Mouse (Mus musculus) ovary, postnatal 10 days (tissue): ENCODE results near the gene Wdfy4.

Source experiments
- DNase-seq: peaks from one replicate; pipeline ENCODE4 v3.0.0; 2022; ENCODE audit warnings: low spot score

The Wdfy4 gene

GRCm38 (mm10) chr14:33078596-33078995 lies 106.7 kb downstream of the Wdfy4 start:
- DNase-seq, result no peak

- DNase-seq, result no peak
Observed at GRCm38 (mm10) chr14:33078110-33078509, 107.2 kb downstream of the Wdfy4 start.

- DNase-seq, result no peak
Observed at GRCm38 (mm10) chr14:33073355-33073754, 112.0 kb downstream of the Wdfy4 start.

- no peak for DNase-seq
Observed at GRCm38 (mm10) chr14:33072351-33072750, 113.0 kb downstream of the Wdfy4 start.

GRCm38 (mm10) chr14:33067676-33068075 lies 117.6 kb downstream of the Wdfy4 start:
- no peak for DNase-seq

GRCm38 (mm10) chr14:33062996-33063395 lies 122.3 kb downstream of the Wdfy4 start:
- DNase-seq, result no peak

- no peak for DNase-seq
Observed at GRCm38 (mm10) chr14:33058881-33059660, 126.2 kb downstream of the Wdfy4 start.

GRCm38 (mm10) chr14:33053441-33053840 lies 131.9 kb downstream of the Wdfy4 start:
- DNase-seq, result no peak

- DNase-seq, result no peak
Observed at GRCm38 (mm10) chr14:33045217-33045616, 140.1 kb downstream of the Wdfy4 start.

- no peak for DNase-seq
Observed at GRCm38 (mm10) chr14:33036811-33037210, 148.5 kb downstream of the Wdfy4 start.

- no peak for DNase-seq
Observed at GRCm38 (mm10) chr14:33035386-33035785, 149.9 kb downstream of the Wdfy4 start.

- no peak for DNase-seq
Observed at GRCm38 (mm10) chr14:33033424-33033823, 151.9 kb downstream of the Wdfy4 start.

- DNase-seq, result no peak
Observed at GRCm38 (mm10) chr14:33030849-33031248, 154.5 kb downstream of the Wdfy4 start.

- no peak for DNase-seq
Observed at GRCm38 (mm10) chr14:33019606-33020005, 165.7 kb downstream of the Wdfy4 start.

GRCm38 (mm10) chr14:33019050-33019449 lies 166.3 kb downstream of the Wdfy4 start:
- DNase-seq, result no peak

- no peak for DNase-seq
Observed at GRCm38 (mm10) chr14:33007638-33008037, 177.7 kb downstream of the Wdfy4 start.

GRCm38 (mm10) chr14:33005114-33005513 lies 180.2 kb downstream of the Wdfy4 start:
- DNase-seq, result no peak

GRCm38 (mm10) chr14:33000112-33000979 lies 185.0 kb downstream of the Wdfy4 start:
- no peak for DNase-seq

- DNase-seq, result no peak
Observed at GRCm38 (mm10) chr14:32999511-32999910, 185.8 kb downstream of the Wdfy4 start.

GRCm38 (mm10) chr14:32994954-32995636 lies 190.2 kb downstream of the Wdfy4 start:
- no peak for DNase-seq

- no peak for DNase-seq
Observed at GRCm38 (mm10) chr14:32991082-32991481, 194.2 kb downstream of the Wdfy4 start, which contains the start of gene Lrrc18. TSS of gene Lrrc18 (plus strand) at chr14:32991382.

GRCm38 (mm10) chr14:32986659-32987058 lies 198.6 kb downstream of the Wdfy4 start:
- no peak for DNase-seq
